Mouse (Mus musculus) ES-Bruce4 (cell line): ENCODE data around the gene Slc34a2. TPM values are rescaled to one million over a fixed set of nuclear protein-coding genes. Genes with fewer than 3 reads are reported as not detected.

Experiments
- H3K27ac ChIP-seq: 2 replicates; pipeline ENCODE4 v1.5.1; 2012; ENCODE audit warnings: low read length, inconsistent platforms; ENCODE audit not compliant: insufficient read depth
- H3K27me3 ChIP-seq: 2 replicates; pipeline ENCODE4 v1.6.1; 2012; ENCODE audit warnings: mild to moderate bottlenecking, low read length, inconsistent platforms; ENCODE audit not compliant: control insufficient read depth, poor library complexity, insufficient read depth, severe bottlenecking
- H3K36me3 ChIP-seq: 2 replicates; pipeline ENCODE4 v1.6.1; 2012; ENCODE audit warnings: inconsistent platforms, mild to moderate bottlenecking, low read length, moderate library complexity; ENCODE audit not compliant: control insufficient read depth, poor library complexity, insufficient read depth, severe bottlenecking
- H3K4me1 ChIP-seq: one replicate; pipeline ENCODE4 v1.8.1; 2011; ENCODE audit warnings: low read length; ENCODE audit not compliant: control insufficient read depth, insufficient read depth
- H3K4me3 ChIP-seq: 2 replicates; pipeline ENCODE4 v1.5.1; 2011; ENCODE audit warnings: low read depth, mild to moderate bottlenecking, low read length
- H3K9ac ChIP-seq: 2 replicates; pipeline ENCODE4 v1.6.1; 2012; ENCODE audit warnings: low read depth, mild to moderate bottlenecking, inconsistent platforms; ENCODE audit not compliant: poor library complexity, severe bottlenecking
- H3K9me3 ChIP-seq: replicated peaks from 2 replicates; pipeline ENCODE4 v1.6.1; 2012; ENCODE audit warnings: mild to moderate bottlenecking, low read length, inconsistent platforms; ENCODE audit not compliant: control insufficient read depth, poor library complexity, insufficient read depth, severe bottlenecking
- CTCF ChIP-seq: IDR thresholded peaks from one replicate; pipeline ENCODE4 v1.8.1; 2011; ENCODE audit warnings: low read depth, low read length
- EP300 ChIP-seq: IDR thresholded peaks from 2 replicates; pipeline ENCODE4 v1.6.1; 2011; ENCODE audit warnings: low read depth, low read length; ENCODE audit not compliant: insufficient read depth
- POLR2A ChIP-seq: IDR thresholded peaks from one replicate; pipeline ENCODE4 v1.8.1; 2011; ENCODE audit warnings: low read length; ENCODE audit not compliant: insufficient read depth
- polyA plus RNA-seq: library from polyadenylated mRNA; stranded (reverse); fragments of >200 nt; gene quantifications from 2 replicates; pipeline ENCODE4 v1.2.4, GENCODE M21; 2011; ENCODE audit warnings: low read depth; ENCODE audit not compliant: missing spikeins, insufficient read depth, insufficient read length

Gene Slc34a2
- polyA plus RNA-seq, result 1.4 and 1.8 TPM in 2 replicates

DNA sequence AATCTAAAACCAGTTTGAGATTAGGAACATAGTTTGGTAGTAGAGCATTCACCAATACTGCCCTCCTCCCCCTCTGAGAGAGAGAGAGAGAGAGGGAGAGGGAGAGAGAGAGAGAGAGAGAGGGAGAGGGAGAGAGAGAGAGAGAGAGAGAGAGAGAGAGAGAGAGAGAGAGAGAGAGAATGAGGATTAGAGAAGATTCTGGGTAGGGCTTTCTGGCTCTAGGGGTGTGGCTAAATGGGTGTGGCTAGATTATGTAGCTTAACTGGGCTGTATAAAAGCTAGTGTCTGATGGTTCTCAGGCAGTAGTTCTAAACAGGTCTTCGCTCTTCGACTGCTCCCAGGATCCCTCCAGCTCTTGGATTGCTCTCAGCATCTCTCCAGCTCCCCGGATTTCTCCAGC lies at the start of gene Slc34a2:
Gene Slc34a2 (plus strand): TSS at position 301 of the 400 bp plus-strand sequence.
- TF ChIP-seq CTCF (no peak), POLR2A (no peak), EP300 (no peak)
- no peaks in the 10 kb centered on the region for H3K4me1 ChIP-seq
- H3K36me3 ChIP-seq, result no peaks in the 10 kb centered on the region
- no peak within 1 kb of the TSS for H3K9ac ChIP-seq
- H3K4me3 ChIP-seq, result no peak within 1 kb of the TSS
- H3K9me3 ChIP-seq, result no peaks in the 10 kb centered on the region
- H3K27me3 ChIP-seq, result no peaks in the 10 kb centered on the region
- no peak within 1 kb of the TSS for H3K27ac ChIP-seq

DNA sequence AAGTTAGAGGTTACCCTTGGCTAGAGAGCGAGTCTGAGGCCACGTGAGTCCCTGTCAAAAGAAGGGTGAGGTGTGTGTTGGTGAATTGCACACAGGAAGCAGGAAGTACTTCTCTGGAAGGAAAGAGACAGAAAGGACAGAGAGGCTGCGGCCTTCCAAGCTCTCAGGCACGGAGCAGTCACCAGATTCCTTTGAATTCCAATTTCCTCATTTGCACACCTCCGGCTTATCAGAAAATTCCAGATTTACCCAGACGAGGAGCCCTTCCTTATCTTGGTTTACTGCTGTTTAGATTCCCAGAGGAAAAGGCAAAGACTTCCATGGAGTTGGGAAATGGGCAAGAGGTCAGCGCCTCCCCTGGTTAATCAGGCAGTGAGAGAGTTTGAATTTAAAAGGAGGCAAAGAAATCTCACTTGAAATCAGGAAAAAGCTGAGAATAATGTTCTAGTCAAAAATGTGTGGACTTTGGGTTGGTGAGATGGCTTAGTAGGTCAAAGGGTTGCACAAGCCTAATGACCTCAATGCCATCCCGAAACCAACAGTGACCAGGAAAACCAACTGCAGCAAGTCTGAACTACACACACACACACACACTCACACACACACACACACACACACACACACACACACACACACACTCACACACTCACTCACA lies 47.1 kb upstream of the Slc34a2 start:
- Histone ChIP-seq H3K4me1 (no peaks in the 10 kb centered on the region), H3K27ac (no peak overlapping the region), H3K36me3 (no peaks in the 10 kb centered on the region), H3K4me3 (no peak overlapping the region), H3K27me3 (no peaks in the 10 kb centered on the region), H3K9me3 (no peaks in the 10 kb centered on the region), H3K9ac (no peak overlapping the region)
- TF ChIP-seq CTCF (no peak), EP300 (no peak), POLR2A (no peak)

GRCm38 (mm10) chr5:52992210-52992897 lies 45.5 kb upstream of the Slc34a2 start:
- H3K36me3 ChIP-seq, result no peaks in the 10 kb centered on the region
- H3K9ac ChIP-seq, result no peak overlapping the region
- no peaks in the 10 kb centered on the region for H3K4me1 ChIP-seq
- H3K27me3 ChIP-seq, result no peaks in the 10 kb centered on the region
- H3K9me3 ChIP-seq, result no peaks in the 10 kb centered on the region
- TF ChIP-seq CTCF (no peak), POLR2A (no peak), EP300 (no peak)
- H3K27ac ChIP-seq, result no peak overlapping the region
- no peak overlapping the region for H3K4me3 ChIP-seq

DNA sequence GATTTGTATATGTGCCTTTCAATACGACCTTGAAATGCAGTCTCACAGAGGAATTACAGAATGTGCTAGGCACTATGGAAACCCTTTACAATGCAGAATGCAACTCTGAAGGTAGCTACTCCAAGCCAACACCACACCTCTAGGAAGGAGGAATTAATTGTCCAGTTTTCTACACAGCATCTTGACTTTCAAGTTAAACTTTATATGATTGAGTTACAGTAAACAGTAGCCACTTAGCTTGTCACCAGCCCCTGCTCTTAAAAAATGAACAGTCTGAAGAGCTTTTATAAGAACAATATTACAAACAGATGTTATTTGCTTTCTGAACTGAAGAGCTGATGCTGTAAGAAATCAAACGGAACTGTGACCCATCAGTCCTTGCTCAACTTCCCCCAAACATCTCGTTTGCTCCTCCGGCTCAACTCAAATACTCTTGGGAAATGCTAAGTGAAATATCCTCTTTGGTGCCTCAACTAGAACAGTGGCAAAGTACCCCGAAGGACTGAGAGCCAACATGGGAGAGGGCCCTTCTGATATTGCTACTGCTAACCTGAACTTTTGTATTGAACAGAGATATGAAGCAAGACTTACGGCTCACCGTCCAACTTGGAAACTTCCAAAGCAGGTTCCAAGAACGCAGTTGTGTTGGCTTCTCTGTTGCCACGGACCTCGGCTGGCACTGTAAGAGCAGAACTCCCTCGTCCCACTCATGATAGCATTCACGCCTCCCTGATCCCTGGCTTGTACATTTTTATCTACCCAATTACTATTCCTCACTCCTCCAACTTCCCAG lies 44.2 kb upstream of the Slc34a2 start:
- no peak for TF ChIP-seq POLR2A
- no peak for TF ChIP-seq CTCF
- TF ChIP-seq EP300, result no peak
- H3K27me3 ChIP-seq, result no peaks in the 10 kb centered on the region
- H3K36me3 ChIP-seq, result no peaks in the 10 kb centered on the region
- no peak overlapping the region for H3K4me3 ChIP-seq
- no peak overlapping the region for H3K9ac ChIP-seq
- H3K27ac ChIP-seq, result no peak overlapping the region
- H3K9me3 ChIP-seq, result no peaks in the 10 kb centered on the region
- no peaks in the 10 kb centered on the region for H3K4me1 ChIP-seq

GRCm38 (mm10) chr5:52995461-52995860 lies 42.4 kb upstream of the Slc34a2 start:
- Histone ChIP-seq H3K27me3 (no peaks in the 10 kb centered on the region), H3K9ac (no peak overlapping the region), H3K9me3 (no peaks in the 10 kb centered on the region), H3K36me3 (no peaks in the 10 kb centered on the region), H3K4me1 (no peaks in the 10 kb centered on the region), H3K4me3 (no peak overlapping the region), H3K27ac (no peak overlapping the region)
- TF ChIP-seq CTCF, result no peak
- no peak for TF ChIP-seq POLR2A
- TF ChIP-seq EP300, result no peak

GRCm38 (mm10) chr5:52996145-52996544 lies 41.7 kb upstream of the Slc34a2 start:
- no peak overlapping the region for H3K9ac ChIP-seq
- H3K4me3 ChIP-seq, result no peak overlapping the region
- no peak overlapping the region for H3K27ac ChIP-seq
- no peaks in the 10 kb centered on the region for H3K27me3 ChIP-seq
- TF ChIP-seq CTCF (no peak), EP300 (no peak), POLR2A (no peak)
- H3K4me1 ChIP-seq, result no peaks in the 10 kb centered on the region
- H3K36me3 ChIP-seq, result no peaks in the 10 kb centered on the region
- H3K9me3 ChIP-seq, result no peaks in the 10 kb centered on the region
